In the genomic region with DNA sequence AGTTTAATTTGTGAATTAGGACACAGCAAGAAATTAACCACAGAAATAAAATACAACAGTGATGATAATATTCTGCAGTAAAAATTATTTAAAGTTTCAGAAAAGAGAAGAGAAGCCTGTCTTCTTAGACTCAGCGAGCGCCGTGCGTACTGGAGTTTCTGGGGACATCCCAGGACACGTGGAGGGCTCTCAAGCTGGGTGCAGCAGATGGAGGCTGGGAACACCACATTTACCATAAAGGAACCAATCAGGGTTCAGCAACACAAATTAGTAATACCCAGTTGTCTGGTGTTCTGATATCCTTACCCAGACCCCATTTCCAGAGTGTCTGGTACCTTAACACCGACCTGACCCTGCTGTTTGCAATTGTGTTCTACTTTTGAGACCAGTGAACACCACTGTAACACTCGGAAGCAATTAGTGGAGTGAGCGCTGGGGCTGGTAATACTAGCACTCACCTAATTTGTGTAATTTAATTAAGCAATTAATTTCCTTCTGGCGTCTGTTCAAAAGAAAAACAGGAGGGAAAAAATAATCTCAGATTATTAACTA, we compare ENCODE assay signal across 23 mouse cellular contexts. TPM values are rescaled to one million over a fixed set of nuclear protein-coding genes. Genes with fewer than 3 reads are reported as not detected.
DNase-seq lines count a peak whose midpoint lies in the region; ATAC-seq lines count a peak whose summit lies in the region.
"Had no signal": no experiment of that assay in that cellular context is flagged by ENCODE, and none has a peak within 500 bp of the region (broad histone marks: within the 10 kb centered on the region; RNA-seq: fewer than 3 reads in every experiment).

No protein-coding gene starts in this region.

- ATAC-seq in neural tube, embryonic 14.5 days (ENCODE audit: low read depth), result peak; percentile 62; the same call in 1 of the 2 replicates
- ATAC-seq in neural tube, embryonic 15.5 days (ENCODE audit: low FRiP score), result no peak
- ATAC-seq: CD4-positive, CD25-positive, alpha-beta regulatory T cell, adult 4 months had no signal

- WGBS in neural tube, embryonic 14.5 days, result 55% methylated on average over 9 of the region's 9 CpGs
- WGBS in neural tube, embryonic 15.5 days, result 58% methylated on average over 9 of the region's 9 CpGs
- 62% methylated on average over 9 of the region's 9 CpGs for WGBS in limb, embryonic 10.5 days

- DNase-seq in heart, adult 11 months, result peak; percentile 42
- no peak for DNase-seq in heart, postnatal 4 days
- DNase-seq in limb, embryonic 10.5 days (ENCODE audit: low spot score), result no peak
- no peak for DNase-seq in frontal cortex, postnatal 10 days (ENCODE audit: low spot score in 2 of 2)
- no peak for DNase-seq in embryo, embryonic 9.5 days (ENCODE audit: extremely low spot score)
- DNase-seq: adrenal gland, postnatal 14 days; cerebellum, adult 11 months; cerebellum, postnatal 14 days; embryo, embryonic 11 days; heart, adult 18-20 months; kidney, adult 11 months; right cerebral cortex, postnatal 4 days; thymus, postnatal 14 days had no signal

- no peaks in the 10 kb centered on the region for H3K4me1 ChIP-seq in neural tube, embryonic 14.5 days (ENCODE audit: control insufficient read depth, insufficient read depth, low read length)
- H3K4me1 ChIP-seq in neural tube, embryonic 15.5 days, result peaks cover 15% of the 10 kb centered on the region
- peaks cover 25% of the 10 kb centered on the region for H3K4me1 ChIP-seq in limb, embryonic 10.5 days
- H3K4me1 ChIP-seq: heart, embryonic 15.5 days; liver, embryonic 15.5 days had no signal

- no peaks in the 10 kb centered on the region for H3K36me3 ChIP-seq in neural tube, embryonic 14.5 days (ENCODE audit: control insufficient read depth, insufficient read depth, low read length)
- H3K36me3 ChIP-seq in neural tube, embryonic 15.5 days, result no peaks in the 10 kb centered on the region
- no peaks in the 10 kb centered on the region for H3K36me3 ChIP-seq in limb, embryonic 10.5 days
- H3K36me3 ChIP-seq: embryonic facial prominence, embryonic 15.5 days; heart, embryonic 15.5 days; limb, embryonic 15.5 days; liver, embryonic 15.5 days had no signal

- H3K27me3 ChIP-seq in neural tube, embryonic 14.5 days (ENCODE audit: control insufficient read depth, insufficient read depth, low read length), result no peaks in the 10 kb centered on the region
- no peaks in the 10 kb centered on the region for H3K27me3 ChIP-seq in neural tube, embryonic 15.5 days (replicated peaks)
- H3K27me3 ChIP-seq in limb, embryonic 10.5 days (ENCODE audit: low read depth, poor library complexity, severe bottlenecking), result no peaks in the 10 kb centered on the region
- H3K27me3 ChIP-seq: embryonic facial prominence, embryonic 15.5 days; heart, embryonic 15.5 days; limb, embryonic 15.5 days; liver, embryonic 15.5 days had no signal

- no peaks in the 10 kb centered on the region for H3K9me3 ChIP-seq in neural tube, embryonic 14.5 days (ENCODE audit: control insufficient read depth, low read length)
- H3K9me3 ChIP-seq in neural tube, embryonic 15.5 days (replicated peaks), result no peaks in the 10 kb centered on the region
- H3K9me3 ChIP-seq in limb, embryonic 10.5 days (replicated peaks), result no peaks in the 10 kb centered on the region
- H3K9me3 ChIP-seq: embryonic facial prominence, embryonic 15.5 days; heart, embryonic 15.5 days; limb, embryonic 15.5 days; liver, embryonic 15.5 days had no signal

- no peak overlapping the region for H3K4me2 ChIP-seq in neural tube, embryonic 14.5 days (ENCODE audit: low read depth, low read length)
- no peak overlapping the region for H3K4me2 ChIP-seq in neural tube, embryonic 15.5 days
- H3K4me2 ChIP-seq: embryonic facial prominence, embryonic 15.5 days; heart, embryonic 15.5 days; limb, embryonic 15.5 days; liver, embryonic 15.5 days; midbrain, embryonic 11.5 days had no signal

- H3K27ac ChIP-seq in neural tube, embryonic 14.5 days (ENCODE audit: low read depth, low read length), result no peak overlapping the region
- H3K27ac ChIP-seq in neural tube, embryonic 15.5 days (replicated peaks), result no peak overlapping the region
- 0 out of 2 replicates have a peak overlapping the region, but pooled peaks have one; percentile 4 for H3K27ac ChIP-seq in limb, embryonic 10.5 days
- H3K27ac ChIP-seq: embryonic facial prominence, embryonic 15.5 days; heart, embryonic 15.5 days; limb, embryonic 15.5 days; liver, embryonic 15.5 days had no signal

- no peak overlapping the region for H3K9ac ChIP-seq in neural tube, embryonic 14.5 days (replicated peaks; ENCODE audit: low read depth, low read length)
- H3K9ac ChIP-seq in neural tube, embryonic 15.5 days (replicated peaks), result no peak overlapping the region
- H3K9ac ChIP-seq: embryonic facial prominence, embryonic 15.5 days; heart, embryonic 15.5 days; limb, embryonic 15.5 days; liver, embryonic 15.5 days had no signal

- no peak overlapping the region for H3K4me3 ChIP-seq in neural tube, embryonic 14.5 days (ENCODE audit: low read depth, low read length)
- H3K4me3 ChIP-seq in neural tube, embryonic 15.5 days (replicated peaks), result no peak overlapping the region
- H3K4me3 ChIP-seq in limb, embryonic 10.5 days, result no peak overlapping the region
- H3K4me3 ChIP-seq: embryonic facial prominence, embryonic 15.5 days; heart, embryonic 15.5 days; limb, embryonic 15.5 days; liver, embryonic 15.5 days had no signal

RNA-seq across cellular contexts. Expression of gene Ddah1, which starts 14.9 kb away (rescaled TPM):
- total RNA-seq in heart, postnatal 4 days (2021), result 10 to 100 TPM; 15.5 to 15.9 TPM
- polyA plus RNA-seq in neural tube, embryonic 14.5 days (2014; fragmentation: Nextera tagmentation; extraction: Ambion mirVana), result 97.1 and 98.8 TPM in 2 replicates
- polyA plus RNA-seq in neural tube, embryonic 15.5 days (2015; fragmentation: Nextera tagmentation; extraction: Ambion mirVana), result 108 and 123 TPM in 2 replicates
- 13.7 and 14.2 TPM in 2 replicates for polyA plus RNA-seq in limb, embryonic 10.5 days (2016; fragmentation: Nextera tagmentation; extraction: Ambion mirVana)
- total RNA-seq: hematopoietic stem cell, adult 5-6 weeks; neutrophil, adult 5-6 weeks had no signal
